Mouse (Mus musculus) gastrocnemius, postnatal 10 days (tissue): ENCODE measurements around the gene Dmc1. TPM values are rescaled to one million over a fixed set of nuclear protein-coding genes. Genes with fewer than 3 reads are reported as not detected.

ENCODE experiments used
- DNase-seq: peaks from one replicate; pipeline ENCODE4 v3.0.0; 2021; ENCODE audit warnings: mixed read lengths
- long read RNA-seq, 2 experiments: library from polyadenylated mRNA; stranded (forward); transcript quantifications; one replicate each; pipeline ENCODE4 v2.0.0; 2021
- total RNA-seq, 2 experiments: library from RNA; stranded (reverse); gene quantifications; 2 replicates each; pipeline ENCODE4 v1.2.3; 2021

The Dmc1 gene
- 1 to 10 TPM in 1 of 2 experiments, under 1 TPM in 1; 0.40 to 1.0 TPM for total RNA-seq
- long read RNA-seq, experiment 1: 0 reads
- long read RNA-seq, experiment 2, partial matches to known transcripts: 0 of 1 reads
- long read RNA-seq, experiment 2, other reads (novel, unspliced or antisense): 0 of 1 reads

DNA sequence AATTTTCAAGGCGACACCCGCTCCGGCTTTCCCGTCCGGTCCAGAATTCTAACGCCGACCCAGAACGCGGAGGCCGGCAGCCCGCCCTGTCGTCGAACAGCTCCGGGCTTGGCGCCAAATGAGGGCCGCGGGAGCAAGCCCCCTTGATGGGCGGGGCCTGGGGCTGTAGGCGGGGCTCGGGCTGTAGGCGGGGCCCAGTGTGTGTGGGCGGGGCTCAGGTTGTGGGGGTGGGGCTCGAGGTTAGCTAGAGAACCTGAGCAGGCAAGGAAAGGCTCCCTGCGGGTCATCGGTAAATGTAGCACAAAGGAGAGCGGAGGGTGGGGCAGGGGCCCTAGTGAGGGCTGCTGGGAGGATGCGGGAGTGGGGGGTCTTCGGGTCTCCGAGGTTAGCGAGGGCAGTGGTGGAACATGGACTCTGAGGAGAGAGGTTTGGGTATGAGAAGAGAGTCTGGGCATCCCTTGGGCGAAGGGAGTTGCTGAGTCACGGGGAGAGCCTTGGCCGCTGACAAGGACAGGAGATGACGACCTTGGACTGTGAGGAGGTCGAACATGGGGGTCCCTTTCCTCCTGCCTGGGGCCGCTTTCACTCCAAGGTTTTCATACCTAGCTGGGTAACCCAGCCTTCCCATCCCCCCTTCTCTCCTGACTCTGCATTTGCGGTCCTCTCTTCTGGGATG is at the start of gene Dmc1:
Dmc1 (minus strand) TSS at position 120 of the 676 bp plus-strand sequence.
- DNase-seq: peak; percentile 65

DNA sequence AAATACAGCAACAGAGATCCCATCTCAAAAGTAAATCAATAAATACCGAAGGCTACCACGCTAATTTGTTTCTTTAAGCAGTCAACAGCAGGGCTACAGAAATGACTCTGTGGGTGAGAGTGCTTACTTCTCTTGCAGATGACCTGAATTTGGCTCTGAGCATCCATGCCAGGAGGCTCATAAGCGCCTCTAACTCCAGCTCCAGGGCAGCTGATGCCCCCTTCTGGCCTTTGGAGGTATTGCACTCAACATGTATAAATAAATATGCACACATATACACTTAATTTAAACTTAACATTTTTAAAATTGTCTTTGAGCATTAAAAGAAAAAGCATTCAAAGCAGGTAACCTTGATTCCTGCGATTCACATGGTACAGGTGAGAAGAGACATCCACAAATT is 46.6 kb upstream of the Dmc1 start:
- no peak for DNase-seq

DNA sequence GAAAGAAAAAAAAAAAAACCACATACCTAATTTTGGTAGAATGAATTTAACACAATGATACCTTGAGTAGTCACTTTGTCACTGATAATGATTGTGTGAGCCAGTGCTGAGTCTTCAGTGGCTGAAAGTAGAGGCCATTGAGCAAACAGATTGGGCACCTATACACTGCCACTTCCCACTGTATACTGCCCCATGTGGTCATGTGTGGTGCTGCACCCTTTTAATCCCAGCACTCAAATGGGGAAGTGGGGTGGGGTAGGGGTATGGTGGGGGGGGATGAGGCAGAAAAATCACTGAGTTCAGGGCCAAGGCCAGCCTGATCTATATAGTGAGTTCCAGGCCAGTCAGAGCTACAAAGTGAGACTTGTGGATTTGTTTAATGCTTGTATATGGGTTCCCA is 45.7 kb upstream of the Dmc1 start:
- DNase-seq: peak; percentile 41

DNA sequence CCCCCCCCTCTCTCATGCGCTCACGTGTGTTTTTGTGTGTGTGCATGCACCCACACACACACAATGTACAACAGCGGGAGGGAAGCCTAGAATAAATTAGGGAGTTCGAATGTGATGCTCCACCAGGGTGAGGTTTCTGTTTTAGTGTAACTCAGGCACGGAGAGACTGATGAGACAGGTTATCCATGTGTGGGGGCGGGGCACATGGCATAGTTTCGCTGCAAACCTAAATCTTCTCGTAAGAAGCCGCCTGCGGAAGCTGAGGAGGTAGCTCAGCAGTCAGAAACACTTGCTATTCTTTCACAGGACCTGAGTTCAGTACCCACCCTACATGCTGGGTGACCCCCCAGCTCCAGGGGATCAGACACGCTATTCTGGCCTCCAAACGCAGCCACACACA is 43.2 kb upstream of the Dmc1 start:
- no peak for DNase-seq

DNA sequence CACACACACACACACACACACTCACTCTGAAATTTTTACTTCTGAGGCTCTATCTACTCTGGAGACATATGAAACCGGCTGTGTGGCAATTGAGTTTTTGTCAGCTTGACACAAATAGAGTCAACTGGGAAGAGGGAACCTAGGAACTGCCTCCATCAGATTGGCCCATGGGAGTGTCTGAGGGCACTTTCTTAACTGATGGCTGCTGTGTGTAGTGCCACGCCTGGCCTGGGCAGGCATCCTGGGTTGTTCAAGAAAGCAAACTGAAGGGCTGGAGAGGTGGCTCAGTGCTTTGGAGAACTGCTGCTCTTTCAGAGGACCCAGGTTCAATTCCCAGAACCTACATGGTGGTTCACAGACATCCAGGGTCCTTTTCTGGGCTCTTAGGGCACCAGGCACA is 40.6 kb upstream of the Dmc1 start:
- no peak for DNase-seq

DNA sequence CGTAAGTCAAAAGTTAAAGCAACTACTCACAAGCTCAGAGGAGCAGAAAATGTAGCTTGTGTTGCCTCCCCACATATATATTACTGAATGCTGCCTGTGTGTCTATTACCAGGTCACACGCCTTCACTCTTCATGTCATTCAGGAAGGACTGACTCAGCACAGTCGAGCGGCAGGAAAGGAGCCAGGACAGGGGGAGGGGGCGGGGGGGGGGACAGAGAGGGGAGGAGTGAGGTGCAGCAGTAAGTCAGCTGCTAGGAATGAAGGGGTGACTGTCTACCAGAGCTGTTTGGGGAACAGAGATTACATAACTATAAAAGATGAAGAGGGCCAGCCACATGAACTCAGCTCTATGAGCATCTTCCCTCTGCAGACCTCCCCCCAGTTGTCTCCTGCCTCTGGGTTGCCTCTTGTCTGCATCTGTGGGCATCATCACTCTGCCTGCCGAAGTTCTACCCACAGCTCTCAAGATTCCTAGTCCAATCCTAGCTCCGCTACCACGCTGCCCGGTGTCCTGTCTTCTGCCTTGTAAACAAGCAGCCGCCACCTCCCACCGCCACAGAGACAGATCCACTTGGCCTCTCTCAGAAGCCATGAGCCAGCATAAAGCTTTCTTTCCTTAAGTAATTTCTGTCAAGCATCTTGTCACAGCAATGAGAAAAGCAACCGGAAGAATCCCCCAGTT is 36.4 kb upstream of the Dmc1 start:
- DNase-seq: no peak

DNA sequence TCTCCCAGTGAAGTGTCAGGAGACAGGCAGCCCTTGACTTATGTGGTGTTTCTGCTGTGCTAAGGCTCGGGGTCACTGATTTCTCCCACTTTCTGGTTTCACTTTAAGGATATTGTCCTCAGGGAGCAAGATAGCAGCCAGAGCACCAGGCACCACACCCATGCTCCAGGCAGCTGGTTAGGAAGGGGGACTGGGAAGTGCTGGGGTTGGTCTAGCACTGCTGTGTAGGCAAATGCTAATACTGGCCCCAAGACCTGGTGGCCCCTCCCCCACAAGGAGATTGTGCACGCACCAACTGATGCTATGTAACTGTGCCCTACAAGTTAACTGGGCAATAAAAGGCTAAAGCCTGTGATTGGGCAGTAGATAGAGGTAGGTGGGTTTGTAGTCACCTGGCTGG is 25.6 kb upstream of the Dmc1 start:
- no peak for DNase-seq

DNA sequence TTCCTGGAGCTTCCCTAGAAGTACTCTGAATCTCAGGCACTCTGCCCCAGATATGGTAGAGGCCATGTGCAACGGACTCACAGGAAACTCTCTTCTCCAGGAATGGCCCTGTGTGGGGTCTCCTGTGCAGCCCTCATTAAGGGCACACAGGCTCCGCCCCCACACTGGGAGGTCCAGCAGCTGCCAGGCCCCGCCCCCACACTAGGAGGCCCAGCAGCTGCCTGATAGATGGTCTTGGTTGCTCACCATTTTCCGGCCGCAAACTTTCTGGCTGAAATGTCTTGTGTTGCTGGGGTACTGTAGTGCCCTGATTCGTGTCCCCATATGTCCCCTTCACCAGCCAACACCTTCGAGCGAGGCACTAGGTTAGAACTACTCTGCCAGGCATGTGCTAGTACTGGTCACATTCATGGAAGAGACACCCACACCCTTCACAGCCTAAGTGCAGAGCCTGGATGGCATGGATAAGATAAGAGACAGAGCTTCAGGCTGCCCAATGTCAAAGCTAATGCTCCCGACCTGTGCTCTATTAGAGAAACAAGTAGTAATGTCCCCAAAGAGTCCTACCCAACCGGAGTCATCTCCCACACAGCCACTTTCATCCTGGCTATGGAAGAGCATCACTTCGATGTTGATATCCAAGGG is 15.0 kb upstream of the Dmc1 start:
- no peak for DNase-seq

DNA sequence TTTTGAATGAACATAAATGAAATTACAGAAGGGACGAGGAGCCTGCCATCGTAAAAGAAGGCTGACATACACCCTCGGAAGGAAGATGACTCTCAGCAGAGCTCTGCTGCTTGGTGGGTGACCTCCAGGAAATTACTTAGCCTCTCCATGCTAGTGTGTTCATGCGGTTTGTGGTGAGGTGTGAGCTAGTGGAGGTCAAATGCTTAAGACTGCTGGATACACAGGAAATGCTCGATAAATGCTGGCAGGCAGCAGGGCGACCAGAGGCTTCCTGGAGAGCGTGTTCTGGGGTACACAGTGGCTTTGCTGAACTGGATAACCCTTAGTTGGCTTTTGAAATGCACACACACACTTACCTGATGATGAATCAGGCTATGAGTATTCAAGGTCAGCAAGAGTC is 13.5 kb upstream of the Dmc1 start:
- DNase-seq: no peak

DNA sequence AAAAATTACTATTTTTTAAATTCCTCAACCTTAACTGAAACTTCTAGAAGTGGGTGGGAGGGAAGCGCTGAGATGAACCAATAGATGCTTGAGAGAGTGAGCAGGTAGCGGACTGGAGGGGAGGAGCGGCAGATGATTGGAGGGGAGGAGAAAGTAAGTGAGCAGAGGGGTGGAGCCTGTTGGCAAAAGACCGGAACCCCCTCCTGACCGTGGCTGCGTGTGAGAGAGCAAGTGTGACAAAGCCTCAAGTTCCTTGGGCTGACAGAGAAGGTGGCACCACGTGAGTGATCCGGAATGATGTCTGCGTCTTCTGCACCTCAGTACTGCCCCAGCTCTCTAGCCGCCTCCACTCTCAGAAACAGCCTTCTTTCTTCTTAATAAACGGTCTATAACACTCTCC is 12.2 kb upstream of the Dmc1 start:
- DNase-seq: no peak

DNA sequence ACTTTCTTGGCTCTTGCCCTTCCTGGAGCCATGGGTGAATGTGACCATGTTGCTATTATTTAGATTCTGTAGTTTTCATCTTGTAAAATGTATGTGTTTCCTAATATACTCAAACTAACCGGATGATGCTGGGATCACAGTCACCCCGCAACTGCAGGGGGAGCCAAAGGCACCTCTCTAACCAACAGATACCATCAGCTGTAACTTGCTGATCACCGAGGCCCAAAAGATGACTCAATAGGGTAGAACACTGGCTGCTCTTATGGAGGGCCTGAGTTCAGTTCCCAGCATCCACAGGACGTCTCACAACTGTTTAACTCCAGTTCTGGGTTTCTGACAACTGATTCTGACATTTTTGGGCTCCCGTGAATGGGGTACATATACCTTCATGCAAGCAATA is 11.8 kb upstream of the Dmc1 start:
- no peak for DNase-seq

DNA sequence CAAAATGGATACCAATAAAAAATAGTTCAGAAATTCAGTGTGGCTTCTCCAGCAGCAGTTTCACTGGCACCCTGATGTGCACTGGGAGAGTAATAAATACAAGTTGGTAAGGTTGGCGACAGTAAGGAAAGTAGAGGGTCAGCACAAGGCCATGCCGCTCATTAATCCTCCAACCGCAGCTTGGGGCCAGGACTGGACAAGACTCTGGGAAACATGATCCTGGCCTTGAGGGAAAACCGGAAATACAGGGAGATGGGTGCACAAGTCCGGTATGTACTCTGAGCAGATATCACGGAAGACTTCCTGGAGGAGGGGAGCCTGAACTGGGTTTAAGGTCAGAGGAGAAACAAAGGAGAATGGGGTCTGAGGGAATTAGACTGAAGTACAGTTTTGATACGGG is 10.6 kb upstream of the Dmc1 start:
- no peak for DNase-seq

DNA sequence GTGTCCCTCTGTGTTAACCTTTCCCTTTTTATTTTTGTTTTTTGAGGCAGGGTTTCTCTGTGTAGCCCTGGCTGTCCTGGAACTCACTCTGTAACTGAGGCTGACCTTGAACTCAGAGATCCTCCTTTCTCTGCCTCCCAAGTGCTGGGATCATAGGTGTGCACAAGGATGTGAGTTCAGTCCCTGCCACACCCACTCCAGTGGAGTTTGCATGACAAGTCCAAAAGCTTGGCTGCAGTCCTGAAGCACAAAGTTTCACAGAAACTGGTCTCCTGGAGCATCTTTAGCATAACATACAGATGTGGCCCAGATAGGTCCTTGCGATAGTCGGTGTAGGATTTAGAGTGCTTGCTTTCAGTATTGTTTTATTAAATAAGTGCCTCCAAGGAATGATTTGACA is 4.3 kb upstream of the Dmc1 start:
- no peak for DNase-seq

DNA sequence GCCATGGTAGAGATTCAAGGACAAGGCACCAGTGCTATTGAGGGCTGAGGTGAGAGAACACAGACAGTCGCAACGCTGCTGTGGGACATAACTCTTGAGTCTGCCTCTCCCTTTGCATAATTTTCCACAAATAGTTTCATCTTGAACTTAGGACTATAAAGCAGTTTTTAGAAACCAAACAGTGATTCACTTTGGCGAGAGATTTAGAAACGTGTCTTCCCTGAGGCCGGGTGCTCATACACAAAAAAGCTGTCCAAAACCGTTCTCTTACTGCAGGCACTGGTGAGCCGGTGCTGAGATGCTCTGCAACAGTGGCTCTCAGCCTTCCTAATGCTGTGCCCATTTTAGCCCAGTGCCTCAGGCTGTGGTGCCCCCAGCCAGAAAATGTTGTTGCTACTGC is 3.3 kb upstream of the Dmc1 start:
- no peak for DNase-seq

DNA sequence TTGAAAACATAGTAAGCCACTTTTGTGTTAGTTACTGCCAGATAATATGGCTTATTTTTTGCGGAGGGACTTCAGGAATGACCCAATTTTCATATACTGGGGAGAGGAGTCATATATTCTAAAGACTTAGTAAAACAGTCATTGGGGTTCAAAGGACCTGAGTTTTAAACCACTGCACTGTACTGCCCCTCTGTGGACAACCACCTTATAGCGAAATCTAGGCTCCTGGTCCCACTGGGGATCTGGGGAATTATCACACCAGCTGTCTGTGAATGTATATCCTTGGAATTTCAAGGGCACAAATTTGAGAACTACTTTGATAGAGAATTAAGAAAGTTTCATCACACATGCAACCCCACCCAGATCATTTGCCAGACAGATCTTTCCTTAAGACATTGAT is 2.8 kb upstream of the Dmc1 start:
- DNase-seq: no peak

DNA sequence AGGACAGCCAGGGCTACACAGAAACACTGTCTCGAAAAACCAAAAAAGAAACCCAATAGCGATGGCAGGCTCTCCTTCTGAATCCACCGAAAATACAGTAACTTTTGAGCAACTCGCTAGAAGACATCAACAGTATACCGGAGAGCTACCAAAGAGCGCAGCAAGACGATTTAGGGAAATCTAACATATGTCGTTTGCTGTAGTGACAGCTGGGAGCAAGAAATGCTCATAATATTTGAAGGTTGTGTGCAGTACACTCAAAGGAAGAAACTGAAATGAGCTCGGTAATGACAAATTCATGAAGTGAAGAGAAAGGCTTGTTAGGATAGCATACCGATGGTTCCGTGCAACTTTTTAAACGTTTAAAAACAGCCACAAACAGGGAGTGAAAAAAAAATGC is 1.3 kb upstream of the Dmc1 start:
- no peak for DNase-seq

DNA sequence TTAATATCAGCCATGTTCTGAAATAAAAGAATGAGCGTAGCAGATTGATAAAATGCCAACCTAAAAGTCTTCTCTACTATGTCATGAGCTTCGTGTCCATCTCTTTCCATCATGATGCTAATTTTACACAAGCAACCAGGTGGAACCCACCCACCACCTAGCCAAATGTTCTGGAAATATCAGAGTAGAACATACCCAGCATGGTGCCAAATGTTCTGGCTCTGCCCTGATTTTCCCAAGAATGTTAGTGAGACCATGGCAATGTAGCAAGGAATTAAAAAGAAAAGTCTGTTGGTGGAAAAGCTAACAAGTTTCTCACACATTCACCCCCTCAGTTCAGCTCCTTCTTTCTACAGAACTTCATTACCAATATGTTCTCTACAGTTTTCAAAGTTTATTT is 4.7 kb downstream of the Dmc1 start:
- no peak for DNase-seq

DNA sequence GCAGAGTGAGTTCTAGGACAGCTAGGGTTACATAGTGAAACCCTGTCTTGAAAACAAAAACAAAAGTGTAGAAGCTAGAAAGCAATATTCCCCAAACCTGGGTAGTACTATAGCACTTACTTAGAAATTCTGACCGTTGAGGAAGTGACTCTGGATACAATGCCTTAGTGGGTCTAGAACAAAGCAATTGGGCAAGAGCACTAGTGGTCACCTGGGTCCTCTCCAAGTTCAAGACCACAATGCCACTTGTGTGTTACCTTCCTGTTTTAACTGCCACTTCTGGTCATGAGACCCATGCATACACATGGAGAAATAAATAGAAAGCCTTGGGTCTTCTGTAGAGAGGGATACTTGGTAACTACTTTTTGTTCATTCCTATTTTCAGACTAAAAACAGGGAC is 6.2 kb downstream of the Dmc1 start:
- DNase-seq: no peak

DNA sequence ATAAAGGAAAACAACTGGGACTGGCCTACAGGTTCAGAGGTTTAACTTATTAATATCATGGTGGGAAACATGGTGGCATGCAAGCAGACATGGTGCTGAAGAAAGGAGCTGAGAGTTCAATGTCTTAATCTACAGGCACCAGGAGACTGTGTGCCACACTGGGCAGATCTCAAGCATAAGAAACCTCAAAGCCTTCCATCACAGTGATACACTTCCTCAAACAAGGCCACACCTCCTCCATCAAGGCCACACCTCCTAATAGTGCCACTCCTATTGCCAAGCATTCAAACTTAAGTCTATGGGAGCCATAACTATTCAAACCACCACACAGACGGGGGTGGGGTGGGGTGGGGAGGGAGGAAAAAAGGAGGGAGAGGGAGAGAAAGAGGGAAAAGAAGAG is 23.3 kb downstream of the Dmc1 start:
- DNase-seq: no peak

DNA sequence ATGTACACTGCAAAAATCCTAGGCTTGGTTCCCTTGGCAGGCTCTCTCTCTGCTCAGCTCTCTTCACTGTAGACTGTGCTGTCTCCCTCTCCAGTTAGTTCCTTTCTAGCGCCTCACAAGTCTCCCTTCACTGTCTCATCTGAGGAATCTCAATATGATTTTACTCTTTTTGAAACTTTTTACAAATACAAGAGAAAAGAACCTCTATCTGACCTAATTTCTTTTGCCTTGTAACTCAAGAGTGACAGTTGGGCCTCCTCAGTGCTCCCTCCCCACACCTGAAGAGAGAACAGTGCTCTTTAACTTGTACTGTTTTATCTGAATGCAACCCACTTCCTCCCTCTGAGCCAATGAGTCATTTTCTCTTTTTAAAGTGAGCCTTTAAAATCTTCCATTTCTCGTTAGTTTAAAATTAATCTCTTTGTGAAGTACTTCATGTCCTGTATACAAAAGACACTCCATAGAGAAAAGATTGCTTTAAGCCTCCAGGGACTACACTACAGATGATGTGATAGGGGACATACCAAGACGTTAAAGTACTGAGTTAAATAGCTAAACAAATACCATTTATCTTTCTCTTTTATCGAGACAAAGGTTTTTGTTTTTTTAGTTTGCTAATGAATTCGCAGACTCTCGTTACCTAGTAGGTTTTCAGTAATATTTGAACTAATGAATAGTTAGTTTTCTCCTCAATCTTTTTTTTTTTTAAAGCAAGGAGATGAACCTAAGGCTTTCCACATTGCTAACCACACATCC is 27.1 kb downstream of the Dmc1 start:
- no peak for DNase-seq

DNA sequence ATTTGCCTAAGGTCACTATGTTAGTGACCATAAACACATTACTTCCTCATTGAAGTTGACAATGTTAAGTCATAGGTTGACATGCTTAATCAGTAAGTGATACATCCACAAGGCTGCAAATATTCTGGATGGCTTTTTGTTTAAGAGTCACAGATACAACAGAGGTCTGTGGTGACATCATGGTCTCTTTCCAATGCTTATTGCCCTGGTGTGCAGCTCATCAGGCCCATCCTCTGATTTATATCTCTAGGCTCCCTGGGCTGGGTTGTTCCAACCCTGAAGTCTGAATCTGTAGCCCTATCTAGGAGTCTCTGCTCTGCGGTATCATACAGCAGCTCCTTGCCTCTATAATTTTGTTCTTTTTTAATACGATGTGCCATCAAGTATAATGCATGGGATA is 28.0 kb downstream of the Dmc1 start:
- DNase-seq: no peak

DNA sequence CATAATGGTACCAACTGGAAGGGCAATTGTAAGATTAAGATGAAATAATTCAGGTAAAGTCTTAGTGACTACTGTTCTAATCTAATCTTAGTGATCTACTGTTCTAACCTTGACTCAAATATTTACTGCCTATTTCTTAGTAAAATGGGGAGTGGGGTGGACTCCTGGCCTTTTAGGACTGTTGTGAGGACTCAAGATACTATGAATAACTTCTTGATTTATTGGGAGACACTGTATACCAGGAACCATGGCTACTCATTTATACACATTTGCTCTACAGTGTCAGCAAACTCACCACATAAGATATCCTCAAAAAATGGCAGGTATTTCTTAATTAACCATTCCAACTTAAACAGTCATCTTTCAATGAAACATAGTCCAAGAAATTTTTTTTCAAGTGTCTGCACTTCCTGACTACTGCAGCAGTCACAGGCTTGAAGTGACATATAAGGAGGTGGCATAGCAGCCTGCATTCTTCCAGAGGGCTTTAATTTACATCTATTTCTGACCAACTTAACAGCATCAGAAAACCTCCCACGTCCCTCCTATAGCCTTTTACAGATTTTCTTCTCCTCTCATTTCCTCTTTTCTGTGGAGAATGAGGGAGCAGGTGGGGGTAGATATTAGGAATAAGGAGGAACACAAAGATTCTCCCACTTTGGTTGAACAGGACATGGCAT is 29.2 kb downstream of the Dmc1 start:
- no peak for DNase-seq
